Mouse (Mus musculus): Measurements from ENCODE around the gene Pex11a.

DNA sequence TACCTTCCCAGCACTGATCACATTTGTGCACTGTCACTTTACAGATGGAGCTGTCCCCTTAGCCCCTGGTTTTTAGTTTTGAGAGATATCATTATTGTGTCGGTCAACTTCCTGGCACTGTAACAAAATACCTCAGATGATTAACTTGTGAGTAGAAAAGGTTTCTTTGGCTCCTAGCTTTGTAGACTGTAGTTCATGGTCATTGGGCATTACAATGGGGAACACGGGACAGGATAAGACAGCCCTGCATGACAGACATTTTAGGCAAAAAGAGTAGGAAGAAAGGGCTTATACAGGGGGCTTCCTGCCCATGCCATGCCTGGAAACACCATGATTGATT, 39.6 kb upstream of the Pex11a start:
- TF ChIP-seq POLR2A (IDR thresholded peaks at IDR 0.05; ENCODE audit: low read depth, low read length) (no peak), CTCF (conservative IDR thresholded peaks at IDR 0.05; ENCODE audit: insufficient read depth, insufficient read length, low read depth, low read length) (no peak)

Measured in kidney, adult 2 months (tissue).